Mouse (Mus musculus): ENCODE measurements around the gene Siah1a.

Siah1a gene

DNA sequence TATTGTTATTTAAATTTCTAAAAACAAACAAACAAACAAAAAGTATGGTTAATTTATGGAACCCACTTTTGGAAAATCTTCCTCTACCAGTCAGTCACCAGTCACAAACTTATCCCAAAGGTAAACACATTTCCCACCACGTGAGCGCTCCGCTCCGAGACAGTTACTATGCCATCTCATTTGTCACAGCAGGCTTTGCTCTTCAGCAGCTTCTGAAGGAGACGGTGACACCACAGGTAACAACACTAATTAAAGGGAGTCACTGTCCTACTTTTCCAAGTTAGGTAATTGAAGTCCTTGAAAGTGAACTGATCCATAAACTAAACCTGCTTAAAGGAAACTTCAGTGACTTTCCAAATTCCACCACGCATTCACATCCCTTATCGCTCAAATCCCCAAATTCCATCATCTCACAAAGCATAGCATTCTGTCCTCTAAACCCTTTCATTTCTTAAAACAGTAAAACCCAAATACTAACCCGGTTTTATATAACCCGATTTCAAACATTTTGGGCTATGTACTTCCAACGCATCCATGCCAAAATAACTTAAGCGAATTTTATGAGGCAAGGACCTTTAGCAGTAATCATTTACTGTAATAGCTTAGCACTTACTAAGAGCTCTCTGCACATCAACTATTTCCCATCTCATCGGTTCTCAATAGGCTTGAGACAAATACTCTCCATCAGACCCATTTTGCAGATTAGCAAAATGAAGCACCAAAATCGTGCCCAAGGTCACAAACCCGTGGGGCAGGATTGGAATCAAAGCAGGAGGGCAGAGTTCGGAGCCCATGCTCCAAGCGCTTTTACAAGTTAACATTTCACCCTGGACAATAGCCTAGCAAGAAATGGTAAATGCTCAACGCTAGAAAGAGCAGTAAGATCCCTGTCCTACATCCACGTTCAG is 1.2 kb downstream of the Siah1a start:
- DNase-seq (ENCODE audit: low read depth) = no peak

DNA sequence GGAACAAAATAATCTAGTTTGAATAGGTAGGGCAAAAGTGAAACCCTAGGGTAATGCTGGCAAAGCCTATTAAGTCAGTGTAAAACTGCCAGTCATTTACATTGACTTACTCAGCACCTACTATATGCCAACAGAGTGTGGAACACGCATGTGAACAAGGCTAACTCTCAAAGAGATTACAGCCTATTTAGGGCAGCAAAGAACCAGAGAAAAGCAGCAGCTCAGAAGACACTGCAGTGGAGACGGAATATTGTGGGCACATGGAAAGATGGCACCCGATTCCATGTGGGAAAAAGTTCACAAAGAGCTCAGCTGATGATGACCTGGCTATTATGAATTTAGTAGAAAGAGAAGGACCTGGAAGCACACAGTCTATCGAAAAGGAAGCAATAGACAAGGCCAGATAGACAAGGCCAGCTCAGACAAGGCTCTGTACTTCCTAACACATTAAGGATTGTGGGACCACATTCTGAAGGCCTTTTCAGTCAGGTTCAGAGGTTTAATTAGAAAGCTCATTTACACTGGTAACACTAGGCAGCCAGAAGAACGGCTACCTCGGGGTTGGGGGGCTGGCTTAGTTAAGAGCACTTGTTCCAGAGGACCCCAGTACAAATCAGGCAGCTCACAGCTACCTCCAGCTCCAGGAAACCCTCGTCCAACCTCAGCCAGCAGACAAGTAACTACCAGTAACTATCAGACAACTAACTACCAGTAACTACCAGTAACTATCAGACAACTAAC is 3.0 kb downstream of the Siah1a start:
- no peak for DNase-seq (ENCODE audit: low read depth)

DNA sequence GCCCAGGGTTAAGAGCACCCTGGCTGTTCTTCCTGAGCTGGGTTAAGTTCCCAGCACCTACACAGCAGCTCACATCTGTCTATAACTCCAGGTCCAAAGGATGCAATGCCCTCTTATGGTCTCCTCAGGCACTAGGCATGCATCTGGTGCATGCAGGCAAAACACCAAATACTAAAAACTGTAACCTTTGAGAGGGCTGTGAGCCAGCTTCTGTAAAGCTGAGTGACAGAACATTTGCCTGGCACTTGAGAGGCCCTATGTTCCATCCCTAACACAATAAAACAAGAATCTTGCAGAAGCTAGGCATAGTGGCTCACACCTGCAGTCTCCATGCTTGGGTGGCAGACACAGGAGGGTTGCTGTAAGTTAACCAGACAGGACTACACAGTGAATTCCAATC is 4.1 kb downstream of the Siah1a start:
- no peak for DNase-seq (ENCODE audit: low read depth)

DNA sequence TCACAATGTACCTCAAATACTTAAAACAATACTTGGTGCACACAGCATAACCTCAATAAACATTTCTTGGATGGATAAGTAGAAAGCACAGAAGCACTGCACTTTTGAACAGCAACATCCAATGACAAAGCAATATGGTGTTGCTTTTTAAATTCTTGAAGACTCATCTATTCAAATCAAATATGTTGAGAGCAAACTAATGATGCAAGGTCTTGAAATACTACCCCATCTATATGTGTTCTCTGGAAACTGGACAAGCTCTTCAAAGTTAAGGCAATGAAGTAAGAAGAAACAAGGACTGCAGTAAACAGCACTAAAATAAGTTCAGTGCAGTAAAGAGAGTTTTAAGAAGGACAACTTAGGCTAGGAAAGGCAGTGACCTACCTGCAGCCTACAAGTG is 4.8 kb downstream of the Siah1a start:
- no peak for DNase-seq (ENCODE audit: low read depth)

DNA sequence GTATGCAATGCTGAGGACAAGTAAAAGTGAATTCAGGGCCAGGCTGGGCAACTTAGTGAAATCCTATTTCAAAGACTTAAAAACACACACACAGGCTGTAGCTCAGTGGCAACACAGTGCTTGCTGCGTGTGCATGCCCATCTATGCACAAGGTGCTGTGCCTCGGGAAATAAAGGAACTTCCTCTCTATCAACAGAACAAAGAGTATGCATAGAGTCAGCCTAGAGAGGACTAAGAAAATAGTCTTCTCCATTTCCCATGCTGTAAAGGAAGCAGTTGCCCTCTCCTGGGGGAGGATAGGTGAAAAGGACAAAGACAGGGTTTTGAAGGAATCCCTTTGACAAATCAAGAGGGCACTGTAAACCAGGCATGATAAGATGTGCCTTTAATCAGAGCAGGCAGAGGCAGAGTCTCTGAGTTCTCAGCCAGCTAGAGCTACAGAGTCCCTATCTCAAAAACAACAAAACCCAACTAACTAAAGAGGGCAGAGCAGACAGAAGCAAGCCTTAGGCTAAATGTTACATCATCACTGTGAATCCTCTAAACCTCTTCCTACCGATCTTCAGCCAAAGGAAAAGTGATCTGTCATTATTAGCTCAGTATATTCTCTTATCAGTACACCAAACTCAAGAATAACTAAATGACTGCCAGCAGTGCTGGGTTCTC is 10.2 kb downstream of the Siah1a start:
- DNase-seq (ENCODE audit: low read depth) = no peak

DNA sequence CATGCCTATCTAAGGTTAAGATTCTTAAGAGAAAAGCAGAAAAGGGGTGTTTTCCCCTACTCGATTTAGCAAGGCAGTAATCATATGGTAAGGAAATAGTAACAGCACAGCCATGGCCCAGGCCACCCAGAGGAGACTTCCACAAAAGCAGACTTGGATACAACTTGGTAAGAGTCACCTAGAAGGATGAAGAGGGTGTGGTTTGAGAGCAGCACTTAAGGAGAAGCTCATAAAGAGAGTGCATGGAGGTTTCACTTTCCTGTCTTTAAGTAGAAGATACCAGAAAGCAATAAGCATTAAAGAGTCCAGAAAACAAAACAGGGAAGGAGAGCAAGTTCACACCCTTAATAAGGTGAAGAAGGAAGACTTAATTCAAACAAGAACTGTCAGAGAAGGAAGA is 10.8 kb downstream of the Siah1a start:
- DNase-seq (ENCODE audit: low read depth) = no peak

DNA sequence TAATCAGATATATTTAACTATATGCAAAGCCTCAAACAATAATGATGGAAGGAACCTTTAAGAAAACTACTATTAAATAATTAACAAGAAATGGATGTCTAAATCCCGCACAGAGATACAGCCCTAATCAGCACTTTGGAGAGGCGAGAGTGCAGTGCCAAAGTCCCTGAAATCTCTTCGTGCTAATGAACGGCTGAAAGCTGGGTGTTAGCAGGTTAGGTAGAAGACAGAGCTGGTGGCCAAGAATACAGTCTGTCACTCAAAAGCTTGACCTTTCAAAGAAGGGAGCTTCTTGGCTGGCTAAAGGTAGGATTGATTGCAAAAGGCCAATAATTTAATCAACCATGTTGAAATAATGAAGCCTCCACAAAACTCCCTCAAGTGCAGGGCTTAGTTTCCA is 11.6 kb downstream of the Siah1a start:
- DNase-seq (ENCODE audit: low read depth) = no peak

DNA sequence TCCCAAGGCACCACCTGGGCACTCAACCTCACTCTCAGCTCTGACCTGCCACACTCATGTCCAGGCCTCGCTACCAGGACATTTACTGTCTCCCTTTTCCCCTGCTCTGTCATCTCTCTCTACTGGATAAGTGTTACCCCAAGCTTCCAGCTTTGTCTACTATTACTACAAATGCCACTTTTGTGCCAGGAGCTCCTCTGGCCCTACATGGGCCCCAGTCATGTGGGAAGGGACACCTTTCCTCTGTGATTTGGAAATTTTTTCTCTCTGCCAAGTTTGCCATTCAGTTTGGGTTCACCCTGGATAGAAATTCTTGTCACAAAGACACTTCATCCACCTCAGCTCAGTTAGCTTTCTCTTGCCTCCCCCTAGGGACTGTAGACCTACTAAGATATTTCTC is 14.9 kb downstream of the Siah1a start:
- no peak for DNase-seq (ENCODE audit: low read depth)

DNA sequence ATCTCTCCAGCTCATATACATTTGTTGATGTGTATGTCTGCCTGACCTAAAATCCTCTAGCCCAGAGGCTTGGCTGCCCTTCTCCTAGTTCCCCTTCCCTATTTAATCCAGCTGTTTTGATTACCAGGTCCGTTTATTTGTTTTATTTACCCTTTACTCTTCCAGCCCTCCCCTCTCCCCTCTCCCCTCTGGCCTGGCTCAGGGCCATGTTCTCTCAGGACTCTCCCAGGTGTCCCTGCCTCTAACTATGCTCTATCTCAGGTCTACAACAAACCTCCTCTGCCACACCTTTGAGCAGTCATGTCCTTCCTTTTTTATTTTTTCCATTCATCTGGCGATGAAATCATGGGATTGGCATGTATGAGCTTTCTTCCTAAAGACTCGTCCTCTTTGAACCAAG is 15.4 kb downstream of the Siah1a start:
- no peak for DNase-seq (ENCODE audit: low read depth)

DNA sequence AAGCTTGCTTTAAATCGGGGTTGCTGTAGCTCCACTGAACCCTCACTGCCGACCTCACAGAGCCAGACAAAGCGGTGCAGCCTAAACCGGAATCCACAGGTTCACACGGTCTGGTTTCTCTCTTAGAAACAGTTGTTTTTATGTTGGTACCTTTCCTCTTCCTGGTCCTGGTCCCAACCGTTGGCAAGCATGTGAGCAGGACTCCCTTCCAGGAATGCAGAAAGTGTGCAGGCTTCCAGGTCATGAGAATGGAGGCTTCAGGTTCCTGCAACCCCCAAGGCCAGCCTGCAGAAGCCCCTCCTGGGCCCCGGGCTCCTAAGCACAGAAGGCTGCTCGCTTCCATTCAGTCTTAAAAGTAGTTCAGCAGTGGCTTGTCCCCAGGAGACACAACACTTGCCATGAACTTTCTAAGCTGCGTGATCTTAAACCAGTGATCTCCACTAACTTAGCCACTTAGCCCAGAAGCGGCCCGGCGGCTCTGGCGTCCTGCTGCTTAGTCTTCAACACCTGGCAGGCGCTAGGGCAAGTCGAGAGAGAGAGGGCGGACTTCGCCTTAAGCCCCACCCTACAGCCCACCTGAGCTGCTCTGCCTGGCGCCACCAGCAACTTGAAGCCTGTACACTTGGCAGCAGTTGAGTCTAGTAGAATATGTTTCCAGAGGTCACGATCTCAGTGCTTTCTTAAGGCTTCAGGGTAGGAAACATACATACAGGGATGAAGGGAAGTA is 17.3 kb downstream of the Siah1a start:
- DNase-seq (ENCODE audit: low read depth) = no peak

DNA sequence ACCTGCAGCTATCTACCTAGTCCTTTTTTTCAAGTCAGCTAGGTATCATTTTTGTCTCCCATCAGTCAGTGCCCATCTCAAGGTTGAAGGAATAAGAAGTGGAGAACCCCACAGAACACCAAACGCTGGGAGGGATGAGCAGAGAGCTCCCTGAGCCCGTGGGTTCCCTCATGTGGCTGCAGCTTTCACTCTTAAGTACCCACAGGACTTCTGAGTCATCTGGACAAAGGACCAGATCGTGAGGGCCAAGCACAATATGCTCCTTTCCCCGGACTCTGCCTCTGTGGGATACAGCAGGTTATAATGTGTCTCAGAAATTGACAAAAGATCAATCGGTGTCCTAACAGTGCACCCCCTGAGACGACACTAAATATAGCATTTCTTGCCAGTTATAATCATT is 18.8 kb downstream of the Siah1a start:
- DNase-seq (ENCODE audit: low read depth) = no peak

DNA sequence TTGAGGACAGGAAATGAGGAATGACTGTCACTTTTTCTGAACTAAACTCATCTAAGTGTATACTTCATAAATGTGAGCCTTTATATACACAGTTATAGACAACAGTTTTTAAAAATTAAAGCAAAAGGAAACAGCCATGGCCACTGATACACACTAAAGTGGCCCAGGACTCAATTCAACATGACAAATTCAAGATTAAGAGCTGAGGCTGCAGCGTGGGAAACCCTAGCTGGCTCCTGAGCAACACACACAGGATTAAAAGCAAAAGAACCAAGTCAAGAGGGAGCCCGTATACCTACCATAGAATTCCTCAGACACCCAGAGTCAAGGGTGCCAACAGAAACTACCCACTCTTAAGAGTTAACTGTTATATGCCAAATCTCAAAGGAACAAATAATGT is 24.2 kb downstream of the Siah1a start:
- DNase-seq (ENCODE audit: low read depth) = no peak

DNA sequence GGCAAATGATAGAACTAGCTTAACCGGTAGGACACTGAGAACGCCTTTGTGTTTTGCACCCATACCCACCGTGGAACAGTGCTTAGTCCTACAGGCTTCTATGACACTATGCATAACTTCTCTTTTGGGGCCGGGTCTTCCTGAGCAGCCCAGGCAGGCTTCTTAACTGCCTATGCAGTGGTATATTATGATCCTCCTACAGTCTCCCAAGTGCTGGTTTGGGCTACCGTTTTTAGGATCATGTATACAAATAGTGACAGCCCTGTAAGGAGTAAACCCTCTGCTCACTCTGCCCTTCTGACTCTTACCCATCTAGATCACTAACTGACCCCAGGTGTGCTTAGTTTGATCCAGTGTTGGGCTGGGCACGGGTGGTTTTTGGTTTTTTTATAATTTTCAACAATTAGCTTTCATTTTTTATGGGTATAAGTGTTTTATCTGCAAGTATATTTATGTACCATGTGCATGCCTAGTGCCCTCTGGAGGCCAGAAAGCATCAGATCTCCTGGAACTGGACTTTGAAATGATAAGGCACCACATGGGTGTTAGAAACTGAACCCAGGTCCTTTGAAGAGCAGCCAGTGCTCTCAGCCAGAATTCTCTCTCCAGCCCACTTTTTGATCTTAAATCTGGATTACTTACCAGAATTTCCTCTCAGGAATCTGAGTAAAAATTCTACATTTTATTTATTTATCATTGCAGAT is 24.8 kb downstream of the Siah1a start:
- DNase-seq (ENCODE audit: low read depth) = no peak

DNA sequence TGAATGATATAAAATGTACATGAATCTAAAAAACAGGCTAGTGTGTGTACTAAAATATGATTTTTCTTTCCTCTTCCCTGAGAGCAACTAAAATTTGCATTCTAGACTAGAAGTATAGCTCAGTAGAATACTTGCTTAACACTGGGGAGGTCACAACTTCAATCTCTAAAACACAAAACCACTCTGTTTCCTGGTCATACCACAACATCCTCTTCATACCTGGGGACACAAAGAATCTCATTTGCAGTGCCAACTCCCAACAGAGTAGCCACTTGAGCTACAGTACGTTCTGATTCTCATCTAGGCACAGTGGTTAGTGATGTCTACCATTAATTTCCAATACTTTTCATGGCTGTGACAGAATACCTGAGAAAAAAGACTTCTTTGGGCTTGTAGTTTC is 26.4 kb downstream of the Siah1a start:
- no peak for DNase-seq (ENCODE audit: low read depth)

DNA sequence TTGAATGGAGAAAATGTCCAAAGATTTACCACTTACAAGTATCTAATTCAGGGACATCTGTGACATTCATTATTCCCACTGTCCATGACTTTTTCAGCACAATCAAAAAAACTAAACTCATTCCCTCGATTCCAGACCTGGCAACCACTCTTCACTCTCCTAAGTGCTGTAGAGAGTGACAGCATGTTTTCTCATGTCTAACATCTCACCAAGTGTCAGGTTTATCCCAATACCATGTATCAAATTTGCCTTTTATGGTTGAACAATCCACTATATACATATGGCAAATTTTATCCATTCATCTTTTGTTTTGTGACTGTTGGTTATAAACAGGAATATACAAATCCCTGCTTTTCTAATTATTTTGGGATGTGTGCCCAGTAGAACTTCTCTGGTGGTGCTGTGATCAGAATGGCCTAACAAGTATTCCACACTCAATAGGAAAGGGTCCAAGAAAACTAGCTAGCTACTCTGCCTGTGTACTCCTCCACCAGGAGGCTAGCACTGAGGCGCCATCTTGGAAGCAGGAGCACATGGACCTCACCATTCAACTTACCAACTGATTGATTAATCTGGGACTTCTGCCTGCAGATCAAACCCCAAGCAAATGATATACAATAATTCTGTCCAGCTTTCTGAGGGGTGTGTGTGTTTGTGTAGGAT is 27.3 kb downstream of the Siah1a start:
- DNase-seq (ENCODE audit: low read depth) = no peak

DNA sequence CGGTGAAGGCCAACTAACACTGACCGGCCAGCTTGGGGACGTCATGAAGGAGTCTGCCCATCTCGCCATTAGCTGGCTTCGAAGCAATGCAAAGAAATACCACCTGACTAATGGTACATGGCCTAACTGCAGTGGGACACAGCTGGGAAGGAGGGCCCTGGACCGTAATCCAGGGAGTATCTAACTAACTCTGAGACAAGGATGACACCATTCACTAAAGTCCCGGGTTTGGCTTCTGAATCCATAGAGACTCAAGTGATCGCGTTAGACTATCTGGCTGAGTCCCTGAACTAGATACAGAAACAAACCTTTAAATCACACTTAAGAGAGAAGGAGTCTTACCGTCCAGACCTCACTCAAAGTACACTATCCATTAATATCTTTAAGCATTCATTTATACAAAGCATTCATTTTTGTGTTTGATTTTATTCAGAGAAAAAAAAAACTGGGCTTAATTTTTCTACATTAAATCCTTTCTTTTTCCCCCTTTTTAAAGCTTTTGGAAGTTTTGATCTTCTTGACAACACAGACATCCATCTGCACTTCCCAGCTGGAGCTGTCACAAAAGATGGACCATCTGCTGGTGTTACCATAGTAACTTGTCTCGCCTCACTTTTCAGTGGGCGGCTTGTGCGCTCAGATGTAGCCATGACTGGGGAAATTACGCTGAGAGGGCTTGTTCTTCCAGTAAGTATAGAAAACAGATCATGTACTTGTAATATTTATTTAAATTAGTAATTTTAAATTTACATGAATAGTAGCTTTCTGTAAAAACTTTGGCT is 32.1 kb downstream of the Siah1a start:
- DNase-seq (ENCODE audit: low read depth) = no peak

DNA sequence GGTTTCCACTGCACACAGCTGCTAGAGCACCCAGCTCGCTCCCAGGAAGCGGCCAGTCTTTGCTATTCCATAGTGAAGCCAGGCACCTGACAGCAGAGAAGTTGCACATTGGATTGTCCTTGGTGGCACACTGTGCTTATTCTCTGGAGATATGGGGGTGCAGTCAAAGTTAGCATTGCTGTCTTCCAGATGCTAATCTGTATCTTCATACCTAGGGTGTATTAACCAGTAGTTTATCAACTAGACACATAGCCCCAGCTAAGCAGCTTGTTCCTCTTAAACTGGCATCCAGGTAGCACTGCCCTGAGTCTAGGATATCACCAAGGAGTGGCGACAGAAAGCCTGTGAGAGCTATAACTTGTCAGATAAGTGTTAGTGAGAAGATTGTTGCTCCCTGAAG is 33.1 kb downstream of the Siah1a start:
- no peak for DNase-seq (ENCODE audit: low read depth)

DNA sequence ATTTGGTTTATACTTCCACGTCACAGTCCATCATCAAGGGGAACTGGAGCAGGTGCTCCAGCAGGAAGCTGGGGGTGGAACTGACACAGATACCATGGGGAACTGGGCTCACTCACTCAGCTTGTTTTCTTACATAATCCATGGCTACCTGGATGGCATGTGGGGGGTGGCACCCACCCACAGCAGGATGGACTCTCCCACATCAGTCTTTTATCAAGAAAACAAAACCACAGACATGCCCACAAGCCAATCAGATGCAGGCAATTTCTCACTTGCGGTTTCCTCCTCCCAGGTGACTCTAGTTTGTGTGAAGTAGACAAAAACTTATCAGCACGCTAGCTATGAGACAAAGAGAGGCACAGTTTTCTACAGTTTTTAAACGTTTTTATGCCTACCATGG is 37.9 kb downstream of the Siah1a start:
- DNase-seq (ENCODE audit: low read depth) = no peak

DNA sequence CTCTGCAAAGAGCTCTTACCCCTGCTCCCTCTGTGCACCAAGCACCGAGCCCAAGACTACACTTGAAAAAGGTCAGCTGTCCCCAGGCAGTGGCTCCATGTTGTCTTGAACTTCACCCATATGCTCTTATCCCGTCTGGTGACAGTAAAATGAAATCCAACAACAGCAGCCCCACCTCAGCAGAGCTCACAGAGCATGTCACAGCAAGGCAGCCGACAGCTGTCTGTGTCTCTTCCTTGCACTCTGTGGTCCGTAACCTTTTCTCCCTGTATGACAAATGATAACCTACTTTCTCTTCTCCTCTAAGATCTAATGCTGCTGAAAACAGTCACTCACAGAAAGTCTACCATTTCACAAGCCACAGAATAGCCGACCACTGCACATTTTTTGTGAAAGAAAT is 39.0 kb downstream of the Siah1a start:
- no peak for DNase-seq (ENCODE audit: low read depth)

DNA sequence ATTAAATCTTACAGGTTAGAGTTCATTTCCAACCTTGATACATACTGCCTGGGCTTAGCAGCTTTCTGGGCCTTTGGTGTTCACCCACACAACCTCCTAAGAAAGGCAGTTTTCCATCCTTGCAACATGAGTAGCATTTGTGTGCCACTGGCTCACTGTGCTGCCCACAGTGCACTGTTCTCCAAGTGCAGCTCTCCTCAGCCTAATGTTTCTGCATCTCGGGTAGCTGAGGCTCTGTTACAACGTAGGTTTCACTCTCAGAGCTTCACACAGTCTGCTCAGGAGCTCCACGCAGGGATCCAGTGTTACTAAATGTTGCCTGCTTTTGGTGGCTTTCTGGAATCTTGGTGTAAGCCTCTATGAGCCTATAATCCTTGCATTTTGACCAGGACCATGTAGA is 40.4 kb downstream of the Siah1a start:
- no peak for DNase-seq (ENCODE audit: low read depth)
